Mouse (Mus musculus) C2C12 (cell line): ENCODE data around the gene Prss34. TPM values are rescaled to one million over a fixed set of nuclear protein-coding genes. Genes with fewer than 3 reads are reported as not detected.

Source experiments
- H3K27me3 ChIP-seq: one replicate; pipeline ENCODE4 v1.6.1; 2011; ENCODE audit not compliant: control insufficient read depth, insufficient read depth, insufficient read length
- H3K36me3 ChIP-seq: one replicate; pipeline ENCODE4 v1.6.1; 2011; ENCODE audit not compliant: control insufficient read depth, insufficient read depth
- H3K4me3 ChIP-seq: one replicate; pipeline ENCODE4 v1.5.1; 2011; ENCODE audit warnings: mild to moderate bottlenecking, control low read depth; ENCODE audit not compliant: poor library complexity, insufficient read depth, severe bottlenecking
- H3K79me2 ChIP-seq: one replicate; pipeline ENCODE4 v1.6.1; 2011; ENCODE audit not compliant: control insufficient read depth, insufficient read depth
- H3K79me3 ChIP-seq: one replicate; pipeline ENCODE4 v1.6.1; 2011; ENCODE audit warnings: low read depth, control low read depth
- H3ac ChIP-seq: one replicate; pipeline ENCODE3; 2011; ENCODE audit warnings: low read depth; ENCODE audit not compliant: control insufficient read depth, insufficient read length
- CEBPB ChIP-seq: IDR thresholded peaks from one replicate; pipeline ENCODE4 v1.6.1; 2011; ENCODE audit warnings: low read depth, mild to moderate bottlenecking, control low read depth, moderate library complexity
- CTCF ChIP-seq: IDR thresholded peaks from one replicate; pipeline ENCODE4 v1.5.1; 2011; ENCODE audit not compliant: control insufficient read depth, insufficient read depth, insufficient read length
- FOSL1 ChIP-seq: IDR thresholded peaks from one replicate; pipeline ENCODE4 v1.8.0; 2011; ENCODE audit warnings: mild to moderate bottlenecking, low read length; ENCODE audit not compliant: poor library complexity, insufficient read depth, severe bottlenecking
- MAX ChIP-seq: IDR thresholded peaks from one replicate; pipeline ENCODE4 v1.6.1; 2011; ENCODE audit warnings: mild to moderate bottlenecking, control low read depth
- MYOD1 ChIP-seq: IDR thresholded peaks from one replicate; pipeline ENCODE4 v1.6.1; 2011; ENCODE audit warnings: low read depth; ENCODE audit not compliant: control insufficient read depth, insufficient read length
- MYOG ChIP-seq: IDR thresholded peaks from one replicate; pipeline ENCODE4 v1.6.1; 2011; ENCODE audit not compliant: control insufficient read depth, insufficient read length; ENCODE audit errors: extremely low read depth
- USF1 ChIP-seq: IDR thresholded peaks from one replicate; pipeline ENCODE4 v1.6.1; 2011; ENCODE audit warnings: low read depth, mild to moderate bottlenecking, control low read depth, moderate library complexity
- polyA plus RNA-seq: library from polyadenylated mRNA; unstranded; fragments of >200 nt; fragmentation: generic; extraction: Trizol; gene quantifications from one replicate; pipeline ENCODE4 v1.2.1, GENCODE M21; 2012; ENCODE audit warnings: missing spikeins

Prss34 gene
- polyA plus RNA-seq, 1 experiment = not detected

DNA sequence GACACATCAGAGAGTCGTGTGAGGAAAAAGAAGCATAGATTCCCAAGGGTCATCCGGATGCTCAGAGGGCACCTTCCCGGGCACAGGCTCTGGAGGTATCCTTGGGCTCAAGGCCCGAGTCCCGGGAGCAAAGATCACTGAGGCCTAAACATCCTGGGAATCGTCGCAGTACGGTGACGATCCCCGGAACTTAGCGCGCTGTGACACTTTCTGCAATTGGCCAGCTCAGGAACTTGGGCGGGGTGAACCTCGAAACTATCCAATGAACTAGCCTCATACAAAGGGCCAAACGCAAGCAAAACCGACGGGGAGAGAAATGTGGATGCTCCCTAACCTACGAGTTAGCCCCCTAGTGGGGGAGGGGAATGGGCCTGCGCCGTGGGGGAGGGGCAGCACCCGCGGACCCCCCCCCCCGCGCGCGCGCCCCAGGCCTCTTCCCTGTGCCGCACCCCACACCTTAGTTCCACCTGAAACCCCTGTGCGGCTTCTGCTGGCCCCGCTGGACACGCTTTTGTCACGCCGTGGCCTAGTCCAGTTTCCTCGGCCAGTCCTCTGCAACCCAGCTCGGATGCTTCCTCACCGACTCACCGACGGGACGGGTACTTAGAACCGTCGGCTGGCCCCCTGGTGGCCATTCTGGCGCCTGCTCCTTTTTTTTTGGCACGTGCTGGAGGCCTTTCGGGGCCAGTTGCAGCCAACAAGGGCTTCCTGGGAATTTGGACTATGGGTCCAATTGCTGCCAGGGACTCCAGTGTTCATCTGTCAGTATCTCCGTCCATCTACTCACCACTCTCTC, 24.3 kb upstream of the Prss34 start:
- TF ChIP-seq FOSL1 (no peak), MAX (peak; percentile 76), MYOD1 (no peak), MYOG (no peak), CEBPB (no peak), CTCF (no peak), USF1 (peak; percentile 59)
- peaks cover 42% of the 10 kb centered on the region for H3K79me3 ChIP-seq
- H3K79me2 ChIP-seq = peaks cover 43% of the 10 kb centered on the region
- H3K27me3 ChIP-seq = peaks cover 16% of the 10 kb centered on the region
- peak overlapping the region; percentile 99 for H3K4me3 ChIP-seq
- H3K36me3 ChIP-seq = peaks cover 28% of the 10 kb centered on the region
- peak overlapping the region; percentile 98 for H3ac ChIP-seq

DNA sequence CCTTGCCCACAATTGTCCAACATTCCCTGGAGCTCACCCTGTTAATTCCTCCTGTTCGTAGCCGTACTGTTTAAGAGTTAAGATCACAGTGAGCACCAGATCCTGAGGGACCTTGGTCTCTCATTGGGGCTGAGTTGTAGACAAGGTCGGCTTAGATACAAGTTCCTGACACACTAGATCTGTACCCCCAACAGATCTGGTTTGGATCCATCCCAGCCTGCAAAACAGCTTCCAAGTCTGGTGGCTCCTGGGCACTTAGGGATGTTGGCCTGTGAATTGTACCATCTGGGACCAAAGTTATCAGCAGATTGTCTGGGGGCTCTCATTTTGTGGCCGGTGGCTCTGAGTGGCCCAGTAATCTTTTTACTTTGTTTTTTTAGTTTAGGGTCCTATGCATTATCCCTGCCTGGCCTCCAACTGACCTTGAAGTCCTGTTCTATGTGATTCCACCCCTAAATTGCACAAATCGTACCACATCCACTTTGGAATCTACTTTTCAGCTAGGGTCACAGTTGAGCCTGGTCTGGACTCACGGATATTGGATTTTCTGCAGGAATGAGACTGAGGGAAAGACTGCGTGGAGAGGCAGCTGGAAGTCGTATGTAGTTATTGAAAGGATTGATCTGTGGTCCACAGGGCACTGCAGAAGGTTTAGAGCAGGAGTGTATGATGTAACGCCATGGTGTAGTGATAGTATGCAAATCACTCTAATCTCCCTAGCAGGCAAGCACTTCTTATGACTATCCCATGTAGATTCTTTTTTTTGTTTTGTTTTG, 23.4 kb upstream of the Prss34 start, which contains the start of gene Ube2i:
Gene Ube2i, minus strand, starts transcription at position 52 of the 776 bp plus-strand sequence.
- H3K36me3 ChIP-seq = peaks cover 19% of the 10 kb centered on the region
- peaks cover 33% of the 10 kb centered on the region for H3K79me3 ChIP-seq
- H3K79me2 ChIP-seq = peaks cover 35% of the 10 kb centered on the region
- H3K4me3 ChIP-seq = peak within 1 kb of the TSS; percentile 99
- no peak for TF ChIP-seq MAX
- TF ChIP-seq CTCF = no peak
- TF ChIP-seq MYOD1 = no peak
- TF ChIP-seq CEBPB = no peak
- no peak for TF ChIP-seq USF1
- no peak for TF ChIP-seq MYOG
- no peak for TF ChIP-seq FOSL1
- H3ac ChIP-seq = peak within 1 kb of the TSS; percentile 98
- H3K27me3 ChIP-seq = peaks cover 21% of the 10 kb centered on the region

DNA sequence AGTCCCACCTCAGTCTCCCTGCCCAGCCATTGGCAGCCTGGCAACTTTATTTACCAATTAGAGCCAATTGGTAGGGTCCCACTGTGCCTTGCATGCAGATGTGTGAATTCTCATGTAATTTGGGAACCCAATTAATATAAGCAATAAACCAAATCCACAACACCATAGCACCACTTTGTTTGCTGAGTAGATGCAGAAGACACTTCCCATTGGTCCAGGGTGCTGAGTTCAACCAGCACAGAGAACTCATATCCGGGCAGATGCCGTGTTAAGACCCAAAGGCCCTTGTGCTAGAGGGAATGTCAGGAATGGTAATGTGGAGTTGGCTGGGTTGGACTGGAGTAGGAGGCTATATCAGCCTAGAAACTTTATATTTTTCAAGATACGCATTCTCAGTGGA, 22.4 kb upstream of the Prss34 start:
- TF ChIP-seq CTCF = no peak
- no peak overlapping the region for H3ac ChIP-seq
- peaks cover 23% of the 10 kb centered on the region for H3K79me3 ChIP-seq
- H3K4me3 ChIP-seq = no peak overlapping the region
- peaks cover 24% of the 10 kb centered on the region for H3K79me2 ChIP-seq
- H3K36me3 ChIP-seq = peaks cover 9% of the 10 kb centered on the region
- H3K27me3 ChIP-seq = peaks cover 23% of the 10 kb centered on the region

DNA sequence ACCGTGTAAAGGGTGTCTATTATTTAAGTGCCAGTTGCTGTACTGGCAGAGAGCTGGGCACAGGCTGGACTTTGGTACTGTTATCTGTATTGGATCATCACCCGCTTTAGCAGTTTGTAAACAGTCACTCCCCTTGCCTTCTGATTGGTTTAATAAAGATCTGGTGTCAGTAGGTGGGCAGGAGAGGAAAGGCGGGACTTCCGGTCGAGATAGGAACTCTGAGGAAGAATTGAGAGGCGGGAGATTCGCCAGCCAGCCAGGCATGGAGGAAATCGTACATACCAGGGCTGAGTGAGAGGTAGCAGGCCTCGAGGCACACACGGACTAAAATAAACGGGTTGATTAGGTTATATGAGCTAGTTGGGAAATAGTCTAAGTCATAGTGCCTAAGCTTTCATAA, 16.1 kb upstream of the Prss34 start:
- TF ChIP-seq MAX = no peak
- no peak for TF ChIP-seq CTCF
- no peak for TF ChIP-seq FOSL1
- TF ChIP-seq CEBPB = no peak
- no peak for TF ChIP-seq MYOD1
- TF ChIP-seq MYOG = no peak
- TF ChIP-seq USF1 = no peak
- H3K27me3 ChIP-seq = peaks cover 14% of the 10 kb centered on the region
- no peaks in the 10 kb centered on the region for H3K79me2 ChIP-seq
- H3K36me3 ChIP-seq = no peaks in the 10 kb centered on the region
- no peak overlapping the region for H3ac ChIP-seq
- H3K4me3 ChIP-seq = no peak overlapping the region
- H3K79me3 ChIP-seq = no peaks in the 10 kb centered on the region

DNA sequence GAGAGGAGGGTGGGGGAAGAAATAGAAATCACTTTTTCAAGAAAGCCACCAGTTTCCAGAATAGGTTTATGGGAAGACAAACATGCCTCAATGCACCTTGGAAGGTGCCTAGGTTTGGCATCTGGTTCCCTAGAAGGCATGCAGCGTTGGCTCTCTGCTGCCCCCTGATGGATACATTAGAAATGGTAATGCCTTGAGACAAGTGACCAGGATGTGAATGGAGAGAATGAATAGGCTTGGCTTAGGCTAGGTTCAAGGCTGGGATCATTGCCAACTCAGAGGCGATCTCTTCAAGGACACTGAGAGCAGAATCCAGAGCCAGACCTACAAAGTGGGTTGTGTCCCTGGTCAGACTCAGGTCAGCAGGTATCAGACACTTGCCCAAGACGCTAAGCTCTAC, 13.2 kb upstream of the Prss34 start:
- no peaks in the 10 kb centered on the region for H3K36me3 ChIP-seq
- H3K79me2 ChIP-seq = no peaks in the 10 kb centered on the region
- H3K79me3 ChIP-seq = no peaks in the 10 kb centered on the region
- no peak overlapping the region for H3ac ChIP-seq
- no peak overlapping the region for H3K4me3 ChIP-seq
- no peaks in the 10 kb centered on the region for H3K27me3 ChIP-seq
- TF ChIP-seq MAX (no peak), CEBPB (no peak), MYOD1 (no peak), FOSL1 (no peak), MYOG (no peak), USF1 (no peak), CTCF (peak; percentile 60)

DNA sequence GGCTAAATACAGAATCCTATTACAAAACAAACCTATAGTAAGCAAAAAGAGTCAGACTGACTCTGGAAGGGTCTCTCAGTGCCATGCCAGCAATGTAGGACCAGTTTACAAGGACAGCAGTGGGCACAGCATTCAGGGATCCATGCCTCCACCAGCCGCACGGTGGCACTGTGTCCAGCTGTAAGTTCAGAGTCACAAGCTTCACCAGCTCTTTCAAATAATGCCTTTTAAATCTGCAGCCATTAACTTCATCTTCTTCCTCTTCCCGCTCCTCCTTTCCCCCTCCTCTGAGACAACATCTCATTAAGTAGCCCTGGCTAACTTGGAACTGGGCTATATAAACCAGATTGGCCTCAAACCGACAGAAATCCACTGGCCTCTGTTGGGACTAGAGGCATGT, 9.4 kb upstream of the Prss34 start:
- no peaks in the 10 kb centered on the region for H3K79me2 ChIP-seq
- no peak overlapping the region for H3ac ChIP-seq
- H3K79me3 ChIP-seq = no peaks in the 10 kb centered on the region
- no peak overlapping the region for H3K4me3 ChIP-seq
- peaks cover 15% of the 10 kb centered on the region for H3K27me3 ChIP-seq
- no peaks in the 10 kb centered on the region for H3K36me3 ChIP-seq
- TF ChIP-seq CTCF (peak; percentile 89), CEBPB (no peak), MYOD1 (no peak), MYOG (no peak), FOSL1 (no peak), USF1 (no peak)
